Mouse (Mus musculus) T-helper 17 cell (primary cell): ENCODE data around the gene Stat2.

Source experiments
- in situ Hi-C, 2 experiments: fragments of 300-600 bp; cut with MboI, MseI; formaldehyde crosslinking; loops; 1 replicate in 1 of 2; 2 replicates in 1 of 2; pipeline ENCODE4 v1.15.1; 2025; ENCODE audit warnings: high pct_unique_total_duplicates in 2 of 2

Gene Stat2

GRCm38 (mm10) chr10:128337306-128338181, 67.2 kb downstream of the Stat2 start, which contains the start of gene Cs:
Gene Cs, plus strand, starts transcription at chr10:128337734.
- in situ Hi-C loops, result loop anchor here in 1 of 2 experiments (10.0 kb wide), 2 partner anchors 117 to 1013 kb away; partner anchors contain the start of genes Arhgap9 and Smarcc2

- in situ Hi-C loops, result loop anchor here in 1 of 2 experiments (10.0 kb wide), 2 partner anchors 116 to 1014 kb away; partner anchors contain the start of genes Arhgap9 and Smarcc2
These were observed 68.1 kb downstream of the Stat2 start for GRCm38 (mm10) chr10:128338415-128338814.

- in situ Hi-C loops, result loop anchor here in 1 of 2 experiments (10.0 kb wide), 2 partner anchors 116 to 1014 kb away; partner anchors contain the start of genes Arhgap9 and Smarcc2
These were observed 68.6 kb downstream of the Stat2 start for GRCm38 (mm10) chr10:128338948-128339347.

- in situ Hi-C loops, result no loop called here
These were observed 69.9 kb downstream of the Stat2 start for GRCm38 (mm10) chr10:128340257-128340656.
